Mouse (Mus musculus): ENCODE results near the gene Fkbp5. TPM values are rescaled to one million over a fixed set of nuclear protein-coding genes. Genes with fewer than 3 reads are reported as not detected.

Gene Fkbp5
- polyA plus RNA-seq, 1 experiment from 2014 or later, result 29.0 TPM

- 13% methylated on average over 14 of the region's 14 CpGs for WGBS (ENCODE audit: insufficient replicate concordance)
- Histone ChIP-seq H3K27me3 (ENCODE audit: insufficient read depth, low read length) (no peaks in the 10 kb centered on the region), H3K36me3 (replicated peaks; ENCODE audit: insufficient read depth, low read length) (no peaks in the 10 kb centered on the region), H3K4me2 (ENCODE audit: low read depth, low read length) (no peak overlapping the region), H3K4me1 (ENCODE audit: insufficient read depth) (peaks cover 8% of the 10 kb centered on the region), H3K9me3 (ENCODE audit: low read length) (no peaks in the 10 kb centered on the region), H3K27ac (ENCODE audit: low read depth) (no peak overlapping the region), H3K4me3 (ENCODE audit: low read depth, low read length) (no peak overlapping the region), H3K9ac (replicated peaks) (no peak overlapping the region)
- TF ChIP-seq EP300 (IDR thresholded peaks at IDR 0.05; ENCODE audit: low read depth) (no peak), CTCF (IDR thresholded peaks at IDR 0.05; ENCODE audit: low read depth) (peak; percentile 91)
- DNase-seq (peak; percentile 82), ATAC-seq (peak; percentile 68)
Observed at GRCm38 (mm10) chr17:28553040-28553793, 35.9 kb upstream of the Fkbp5 start.

GRCm38 (mm10) chr17:28549111-28549510 is 31.8 kb upstream of the Fkbp5 start, which contains the start of gene Clpsl2:
Gene Clpsl2, plus strand, starts transcription at chr17:28549411.
- H3K9ac ChIP-seq (replicated peaks), result no peak within 1 kb of the TSS
- no peak within 1 kb of the TSS for H3K4me3 ChIP-seq (ENCODE audit: low read depth, low read length)
- H3K36me3 ChIP-seq (replicated peaks; ENCODE audit: insufficient read depth, low read length), result no peaks in the 10 kb centered on the region
- H3K27me3 ChIP-seq (ENCODE audit: insufficient read depth, low read length), result no peaks in the 10 kb centered on the region
- no peak for ATAC-seq
- TF ChIP-seq EP300 (IDR thresholded peaks at IDR 0.05; ENCODE audit: low read depth) (no peak), CTCF (IDR thresholded peaks at IDR 0.05; ENCODE audit: low read depth) (no peak)
- H3K27ac ChIP-seq (ENCODE audit: low read depth), result no peak within 1 kb of the TSS
- no peaks in the 10 kb centered on the region for H3K4me1 ChIP-seq (ENCODE audit: insufficient read depth)
- DNase-seq, result no peak
- H3K9me3 ChIP-seq (ENCODE audit: low read length), result no peaks in the 10 kb centered on the region
- H3K4me2 ChIP-seq (ENCODE audit: low read depth, low read length), result no peak within 1 kb of the TSS
- 75% methylated on average over 14 of the region's 14 CpGs for WGBS (ENCODE audit: insufficient replicate concordance)

GRCm38 (mm10) chr17:28548550-28548949 is 31.2 kb upstream of the Fkbp5 start:
- no peak for DNase-seq
- no peaks in the 10 kb centered on the region for H3K9me3 ChIP-seq (ENCODE audit: low read length)
- no peak for TF ChIP-seq CTCF (IDR thresholded peaks at IDR 0.05; ENCODE audit: low read depth)
- TF ChIP-seq EP300 (IDR thresholded peaks at IDR 0.05; ENCODE audit: low read depth), result no peak
- no peak overlapping the region for H3K4me2 ChIP-seq (ENCODE audit: low read depth, low read length)
- no peaks in the 10 kb centered on the region for H3K4me1 ChIP-seq (ENCODE audit: insufficient read depth)
- no peaks in the 10 kb centered on the region for H3K36me3 ChIP-seq (replicated peaks; ENCODE audit: insufficient read depth, low read length)
- H3K27me3 ChIP-seq (ENCODE audit: insufficient read depth, low read length), result no peaks in the 10 kb centered on the region
- no peak overlapping the region for H3K9ac ChIP-seq (replicated peaks)
- no peak overlapping the region for H3K27ac ChIP-seq (ENCODE audit: low read depth)
- 70% methylated on average over 11 of the region's 11 CpGs for WGBS (ENCODE audit: insufficient replicate concordance)
- H3K4me3 ChIP-seq (ENCODE audit: low read depth, low read length), result no peak overlapping the region
- ATAC-seq, result no peak

- H3K27me3 ChIP-seq (ENCODE audit: insufficient read depth, low read length), result no peaks in the 10 kb centered on the region
- no peak overlapping the region for H3K4me3 ChIP-seq (ENCODE audit: low read depth, low read length)
- no peak for TF ChIP-seq CTCF (IDR thresholded peaks at IDR 0.05; ENCODE audit: low read depth)
- no peak for TF ChIP-seq EP300 (IDR thresholded peaks at IDR 0.05; ENCODE audit: low read depth)
- H3K9ac ChIP-seq (replicated peaks), result no peak overlapping the region
- ATAC-seq (no peak), DNase-seq (no peak)
- no peaks in the 10 kb centered on the region for H3K9me3 ChIP-seq (ENCODE audit: low read length)
- no peak overlapping the region for H3K27ac ChIP-seq (ENCODE audit: low read depth)
- H3K36me3 ChIP-seq (replicated peaks; ENCODE audit: insufficient read depth, low read length), result no peaks in the 10 kb centered on the region
- no peaks in the 10 kb centered on the region for H3K4me1 ChIP-seq (ENCODE audit: insufficient read depth)
- H3K4me2 ChIP-seq (ENCODE audit: low read depth, low read length), result no peak overlapping the region
- 75% methylated on average over 1 of the region's 1 CpGs for WGBS (ENCODE audit: insufficient replicate concordance)
Observed at GRCm38 (mm10) chr17:28546925-28547324, 29.6 kb upstream of the Fkbp5 start.

- Histone ChIP-seq H3K9me3 (ENCODE audit: low read length) (peaks cover 5% of the 10 kb centered on the region; the same call in 1 of the 2 replicates), H3K27me3 (ENCODE audit: insufficient read depth, low read length) (no peaks in the 10 kb centered on the region), H3K9ac (replicated peaks) (no peak overlapping the region), H3K4me2 (ENCODE audit: low read depth, low read length) (no peak overlapping the region), H3K27ac (ENCODE audit: low read depth) (no peak overlapping the region), H3K4me1 (ENCODE audit: insufficient read depth) (no peaks in the 10 kb centered on the region), H3K4me3 (ENCODE audit: low read depth, low read length) (no peak overlapping the region), H3K36me3 (replicated peaks; ENCODE audit: insufficient read depth, low read length) (no peaks in the 10 kb centered on the region)
- DNase-seq (no peak), ATAC-seq (no peak)
- TF ChIP-seq EP300 (IDR thresholded peaks at IDR 0.05; ENCODE audit: low read depth), result no peak
- 0 out of 2 replicates have a peak, but pooled peaks have one; percentile 20 for TF ChIP-seq CTCF (IDR thresholded peaks at IDR 0.05; ENCODE audit: low read depth)
- WGBS (ENCODE audit: insufficient replicate concordance), result 47% methylated on average over 12 of the region's 12 CpGs
Observed at GRCm38 (mm10) chr17:28537881-28538280, 20.6 kb upstream of the Fkbp5 start.

- H3K4me2 ChIP-seq (ENCODE audit: low read depth, low read length), result no peak overlapping the region
- WGBS (ENCODE audit: insufficient replicate concordance), result 85% methylated on average over 13 of the region's 13 CpGs
- no peaks in the 10 kb centered on the region for H3K36me3 ChIP-seq (replicated peaks; ENCODE audit: insufficient read depth, low read length)
- no peak overlapping the region for H3K27ac ChIP-seq (ENCODE audit: low read depth)
- no peak overlapping the region for H3K9ac ChIP-seq (replicated peaks)
- no peak overlapping the region for H3K4me3 ChIP-seq (ENCODE audit: low read depth, low read length)
- H3K27me3 ChIP-seq (ENCODE audit: insufficient read depth, low read length), result no peaks in the 10 kb centered on the region
- DNase-seq (no peak), ATAC-seq (no peak)
- H3K4me1 ChIP-seq (ENCODE audit: insufficient read depth), result peaks cover 5% of the 10 kb centered on the region; the same call in 1 of the 2 replicates
- H3K9me3 ChIP-seq (ENCODE audit: low read length), result no peaks in the 10 kb centered on the region
- TF ChIP-seq CTCF (IDR thresholded peaks at IDR 0.05; ENCODE audit: low read depth) (no peak), EP300 (IDR thresholded peaks at IDR 0.05; ENCODE audit: low read depth) (no peak)
Observed at GRCm38 (mm10) chr17:28533327-28533726, 16.0 kb upstream of the Fkbp5 start.
